Mouse (Mus musculus) CD8-positive naive resting alpha-beta T cell, adult 2 months (primary cell): Measurements from ENCODE around the gene Ndufv2.
"Not testable (repeated sequence)": the region's sequence is repeated elsewhere in the genome, so short reads cannot be mapped to it uniquely, and the experiment has no call there.

Source experiments
- DNase-seq, 2 experiments: peaks; one replicate each; pipeline ENCODE4 v3.0.0; 2022; ENCODE audit warnings: low read depth in 2 of 2, low spot score in 2 of 2

Ndufv2 gene

GRCm38 (mm10) chr17:66090251-66090650 lies 11.1 kb downstream of the Ndufv2 start:
- DNase-seq = no peak

GRCm38 (mm10) chr17:66085038-66085437 lies 16.3 kb downstream of the Ndufv2 start:
- DNase-seq = no peak

DNA sequence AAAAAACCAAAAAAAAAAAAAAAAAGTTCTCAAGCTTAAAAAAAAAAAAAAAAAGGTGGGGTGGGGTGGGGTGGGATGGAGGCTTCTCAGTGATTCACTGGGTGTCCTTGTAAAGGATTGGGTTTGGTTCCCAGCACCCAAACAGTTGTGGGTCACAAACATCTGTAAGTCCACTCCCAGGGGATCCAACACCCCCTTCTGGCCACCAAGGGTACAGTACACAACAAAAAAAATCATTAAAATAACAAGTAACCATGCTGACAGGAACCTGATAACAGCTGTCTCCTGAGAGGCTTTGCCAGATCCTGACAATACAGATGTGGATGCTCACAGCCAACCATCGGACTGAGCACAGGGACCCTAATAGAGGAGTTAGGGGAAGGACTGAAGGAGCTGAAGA lies 16.9 kb downstream of the Ndufv2 start:
- DNase-seq = no peak

DNA sequence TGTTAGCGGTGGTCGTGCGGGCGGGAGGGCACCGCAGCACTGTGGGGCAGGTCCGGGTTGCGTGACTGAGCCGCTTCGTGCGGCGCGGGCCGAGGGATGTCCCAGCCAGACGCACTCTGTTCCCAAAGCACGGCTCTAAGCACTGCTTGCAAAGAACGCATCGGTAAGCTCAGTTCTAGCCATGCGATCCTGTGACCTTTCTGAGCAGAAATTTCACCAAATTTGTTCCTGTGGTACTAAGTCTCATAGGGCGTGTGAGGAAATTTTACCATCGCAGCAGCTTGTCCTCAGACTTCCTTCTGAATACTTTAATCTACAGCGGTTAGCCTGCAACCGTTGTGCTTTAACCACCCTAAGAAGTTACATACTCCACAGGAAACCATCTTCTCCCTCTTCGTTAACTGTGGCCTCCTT lies 23.9 kb downstream of the Ndufv2 start:
- DNase-seq = no peak

GRCm38 (mm10) chr17:66076934-66077333 lies 24.4 kb downstream of the Ndufv2 start, which contains the start of gene Ankrd12:
Gene Ankrd12 (minus strand): TSS chr17:66077089.
- DNase-seq = peak; percentile 89 to 92

- DNase-seq = peak; percentile 9 to 25
These were observed 25.0 kb downstream of the Ndufv2 start for GRCm38 (mm10) chr17:66076174-66076927.

DNA sequence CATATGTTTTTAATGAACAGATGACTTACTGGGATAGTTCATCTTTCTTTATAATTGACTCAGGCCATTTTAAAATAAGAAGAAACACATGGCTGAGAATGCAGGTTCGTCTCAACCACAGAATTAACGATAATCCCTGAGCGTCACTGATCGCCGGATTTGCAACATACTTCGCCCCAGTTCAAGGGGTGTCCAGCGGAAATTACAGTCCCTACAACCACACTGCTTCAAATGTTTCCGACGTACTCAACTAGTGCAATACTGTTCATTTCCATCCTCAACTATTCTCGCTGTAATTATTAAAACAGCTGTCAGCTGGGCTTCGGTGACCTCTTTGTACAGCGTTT lies 25.6 kb downstream of the Ndufv2 start:
- DNase-seq = peak in 1 of 2 experiments; percentile 12

DNA sequence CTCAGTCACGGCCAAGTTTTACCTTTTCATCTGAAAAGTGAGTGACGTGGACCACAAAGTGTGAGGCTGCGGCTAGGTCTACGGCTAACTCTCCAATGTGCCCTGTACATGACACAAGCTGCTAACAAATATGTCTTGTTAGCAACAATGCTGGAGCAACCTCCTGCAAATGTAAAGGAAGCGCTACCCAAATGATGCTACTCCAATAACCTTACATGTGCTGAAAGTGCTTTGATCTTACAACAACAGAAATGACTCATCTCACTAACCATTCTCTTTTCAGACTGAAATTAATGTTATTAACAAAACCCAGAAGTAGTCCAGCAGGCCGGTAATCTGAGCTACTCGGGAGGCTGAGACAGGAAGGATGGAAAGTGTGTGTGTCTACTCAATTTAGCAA lies 27.4 kb downstream of the Ndufv2 start:
- DNase-seq = no peak

DNA sequence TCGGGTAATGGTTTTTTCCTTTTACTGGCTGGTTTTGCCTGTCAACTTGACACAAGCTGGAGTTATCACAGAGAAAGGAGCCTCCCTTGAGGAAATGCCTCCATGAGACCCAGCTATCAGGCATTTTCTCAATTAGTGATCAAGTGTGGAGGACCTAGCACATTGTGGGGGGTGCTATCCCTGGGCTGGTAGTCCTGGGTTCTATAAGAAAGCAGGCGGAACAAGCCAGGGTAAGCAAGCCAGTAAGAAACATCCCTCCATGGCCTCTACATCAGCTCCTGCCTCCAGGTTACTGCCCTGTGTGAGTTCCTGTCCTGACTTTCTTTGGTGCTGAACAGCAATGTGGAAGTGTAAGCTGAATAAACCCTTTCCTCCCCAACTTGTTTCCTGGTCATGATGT lies 32.3 kb downstream of the Ndufv2 start:
- not testable (repeated sequence) for DNase-seq

DNA sequence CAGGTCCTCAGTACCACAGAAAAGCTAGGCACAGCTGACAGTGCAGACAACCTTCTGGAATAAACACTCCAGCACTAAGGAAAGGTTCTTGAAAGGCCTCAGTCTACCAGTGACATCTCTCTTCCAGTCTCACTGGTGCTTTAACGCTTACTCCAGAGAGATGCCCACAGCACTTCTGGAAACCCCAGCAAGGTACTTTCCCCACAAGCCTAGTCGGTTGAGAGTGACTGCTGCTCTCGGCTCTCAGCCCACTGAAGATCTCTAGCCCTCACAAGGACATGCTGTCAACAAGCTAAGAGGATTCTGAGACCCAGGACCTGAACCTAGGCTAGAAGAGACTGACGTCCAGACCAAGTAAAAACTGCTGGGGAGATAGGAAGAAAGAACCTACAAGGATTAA lies 36.2 kb downstream of the Ndufv2 start:
- DNase-seq = no peak

GRCm38 (mm10) chr17:66061241-66061938 lies 40.0 kb downstream of the Ndufv2 start:
- no peak for DNase-seq

GRCm38 (mm10) chr17:66058160-66058559 lies 43.2 kb downstream of the Ndufv2 start:
- no peak for DNase-seq

DNA sequence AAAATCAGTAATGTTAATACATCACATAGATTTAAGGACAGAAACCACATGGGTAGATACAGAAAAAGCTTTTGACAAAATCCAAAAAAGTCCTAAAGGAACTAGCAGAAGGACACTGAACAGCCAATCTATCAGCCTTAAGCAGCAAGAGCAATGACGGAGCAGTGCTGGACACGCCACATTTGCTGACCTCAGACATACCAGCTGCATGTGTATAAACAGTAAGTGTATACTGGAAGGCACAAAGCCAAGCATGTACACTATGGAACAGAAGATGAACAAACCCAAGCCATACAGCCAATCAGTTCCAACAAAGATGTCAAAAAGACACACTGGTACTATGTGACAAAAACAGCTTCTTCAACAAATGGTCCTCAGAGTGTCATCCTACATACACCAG lies 44.2 kb downstream of the Ndufv2 start:
- no peak for DNase-seq

DNA sequence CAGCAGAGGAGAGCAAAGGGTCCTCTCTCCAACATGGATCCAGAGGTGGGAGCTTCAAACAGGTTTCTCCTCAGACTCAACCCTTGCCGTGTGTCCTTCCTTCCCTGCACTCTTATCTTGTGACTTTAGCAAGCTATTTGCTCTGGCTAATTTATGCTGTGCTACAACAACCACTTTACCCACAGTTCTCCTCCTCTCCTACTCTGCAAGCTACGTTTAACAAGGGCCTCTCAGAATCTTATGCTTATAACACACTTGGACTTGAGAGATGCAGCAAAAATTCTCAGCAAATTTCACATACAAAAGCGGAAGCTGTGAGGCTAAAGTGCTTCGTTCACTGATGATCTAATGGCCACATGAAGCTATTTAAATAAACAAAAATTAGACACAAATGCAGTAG lies 48.0 kb downstream of the Ndufv2 start:
- DNase-seq = no peak

DNA sequence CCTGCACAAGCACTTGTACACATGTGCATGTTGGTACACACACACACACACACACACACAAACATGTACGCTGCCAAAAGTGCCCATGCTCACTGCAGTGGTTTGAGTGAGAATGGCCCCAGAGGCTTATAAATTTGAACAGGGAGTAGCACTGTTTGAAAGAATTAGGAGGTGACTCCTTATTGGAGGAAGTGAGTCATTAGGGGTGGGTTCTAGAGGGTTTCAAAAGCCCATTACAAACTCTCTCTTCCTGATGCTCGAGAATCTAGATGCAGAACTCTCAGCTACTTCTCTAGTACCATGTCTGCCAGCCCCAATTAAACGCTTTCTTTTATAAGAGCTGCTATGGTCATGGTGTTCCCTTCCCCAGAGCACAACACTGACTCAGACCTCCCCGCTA lies 52.6 kb downstream of the Ndufv2 start:
- no peak for DNase-seq

- no peak for DNase-seq
These were observed 53.2 kb downstream of the Ndufv2 start for GRCm38 (mm10) chr17:66048199-66048598.

GRCm38 (mm10) chr17:66043679-66044078 lies 57.7 kb downstream of the Ndufv2 start:
- not testable (repeated sequence) for DNase-seq

DNA sequence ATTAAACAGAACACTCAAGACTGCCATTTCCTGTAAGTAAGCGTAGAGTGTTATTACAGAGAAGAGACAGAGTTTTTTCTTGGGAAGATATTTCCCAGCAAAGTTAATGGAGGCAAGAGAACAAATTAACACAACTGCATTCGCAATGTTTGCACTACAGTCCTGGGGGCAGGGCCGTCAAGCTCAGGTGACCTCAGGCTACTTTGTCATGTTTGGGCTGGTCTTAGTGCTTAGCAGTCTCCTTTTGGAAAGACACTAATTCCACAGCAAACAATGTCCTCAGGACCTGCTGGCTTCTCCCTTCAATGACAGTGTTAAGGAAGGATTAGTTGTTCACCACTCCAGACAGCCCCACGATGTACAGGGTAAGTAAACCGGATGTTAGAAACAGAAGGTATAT lies 60.3 kb downstream of the Ndufv2 start:
- DNase-seq = no peak

DNA sequence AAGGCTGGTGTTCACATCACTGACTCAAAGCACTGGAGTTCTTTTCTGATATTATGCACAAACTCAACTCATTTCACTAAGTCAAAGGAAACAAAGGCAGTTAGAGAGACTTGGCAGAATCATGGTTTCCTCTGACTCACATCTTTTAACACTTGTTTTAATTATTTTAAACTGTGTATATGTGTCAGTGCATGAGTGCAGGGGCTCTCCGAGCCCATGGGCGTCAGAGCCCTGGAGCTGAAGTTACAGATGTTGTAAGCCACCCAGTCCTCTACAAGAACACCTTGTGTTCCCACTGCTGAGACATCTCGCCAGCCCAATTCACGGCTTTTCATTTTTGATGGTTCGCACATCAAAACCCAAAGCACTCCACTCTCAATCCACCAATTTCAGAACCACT lies 68.1 kb downstream of the Ndufv2 start:
- DNase-seq = no peak

- no peak for DNase-seq
These were observed 69.4 kb downstream of the Ndufv2 start for GRCm38 (mm10) chr17:66031991-66032390.
